Mouse (Mus musculus) G1E (cell line): ENCODE results near the gene Dpyd. TPM values are rescaled to one million over a fixed set of nuclear protein-coding genes. Genes with fewer than 3 reads are reported as not detected.

Experiments used
- ATAC-seq: 2 replicates; pipeline ENCODE4 v1.8.0; 2016; ENCODE audit warnings: mild to moderate bottlenecking; ENCODE audit not compliant: insufficient number of reproducible peaks, poor library complexity, low FRiP score, severe bottlenecking; ENCODE audit errors: extremely low read depth
- DNase-seq: peaks from one replicate; pipeline ENCODE4 v3.0.0; 2012; ENCODE audit warnings: low spot score
- H3K27me3 ChIP-seq: 2 replicates; pipeline ENCODE4 v1.6.1; 2012; ENCODE audit warnings: mild to moderate bottlenecking, low read length, inconsistent platforms; ENCODE audit not compliant: insufficient read depth
- H3K36me3 ChIP-seq: replicated peaks from 2 replicates; pipeline ENCODE3; 2012; ENCODE audit warnings: mild to moderate bottlenecking, inconsistent platforms
- H3K4me1 ChIP-seq: 2 replicates; pipeline ENCODE4 v1.6.1; 2012; ENCODE audit warnings: low read depth, low read length, inconsistent platforms, mixed read lengths; ENCODE audit not compliant: insufficient read depth
- H3K4me3 ChIP-seq: 2 replicates; pipeline ENCODE4 v1.5.1; 2012; ENCODE audit warnings: low read depth, mild to moderate bottlenecking, inconsistent platforms, low read length, moderate library complexity, mixed read lengths
- H3K9me3 ChIP-seq: replicated peaks from 2 replicates; pipeline ENCODE4 v1.6.1; 2012; ENCODE audit warnings: inconsistent platforms
- CTCF ChIP-seq: IDR thresholded peaks from 2 replicates; pipeline ENCODE4 v1.5.1; 2012; ENCODE audit warnings: low read depth, low read length, inconsistent platforms, mixed read lengths
- GATA1 ChIP-seq: IDR thresholded peaks from 2 replicates; pipeline ENCODE4 v1.6.1; 2012; ENCODE audit warnings: borderline replicate concordance, low read length, inconsistent platforms, mixed read lengths
- GATA2 ChIP-seq: IDR thresholded peaks from 2 replicates; pipeline ENCODE4 v1.6.1; 2012; ENCODE audit warnings: low read depth, low read length, inconsistent platforms, borderline replicate concordance
- POLR2AphosphoS5 ChIP-seq: IDR thresholded peaks from 2 replicates; pipeline ENCODE4 v1.6.1; 2012; ENCODE audit warnings: low read depth, low read length, inconsistent platforms; ENCODE audit not compliant: insufficient replicate concordance
- TAL1 ChIP-seq: conservative IDR thresholded peaks from 2 replicates; pipeline ENCODE4 v1.6.1; 2012; ENCODE audit warnings: low read depth, low read length, inconsistent platforms, mixed read lengths
- polyA plus RNA-seq: library from polyadenylated mRNA; stranded (reverse); fragments of >175 nt; gene quantifications from 2 replicates; pipeline ENCODE4 v1.2.3, GENCODE M21; 2012
- total RNA-seq, 2 experiments: library from RNA; stranded (forward) in 1 of 2; stranded (reverse) in 1 of 2; fragments of 200-1000 nt in 1 of 2; fragments of >200 nt in 1 of 2; fragmentation: Nextera tagmentation in 1 of 2; gene quantifications; 2 replicates each; pipeline ENCODE4 v1.2.3; 2014 to 2017

The Dpyd gene
- total and polyA plus RNA-seq, 3 experiments: 0.16 TPM; not detected in 2

GRCm38 (mm10) chr3:119126003-119126402, 564.1 kb downstream of the Dpyd start:
- no peak for ATAC-seq
- no peak overlapping the region for H3K4me3 ChIP-seq
- no peaks in the 10 kb centered on the region for H3K27me3 ChIP-seq
- H3K36me3 ChIP-seq: no peaks in the 10 kb centered on the region
- no peak for DNase-seq
- H3K4me1 ChIP-seq: no peaks in the 10 kb centered on the region
- 0 out of 2 replicates have a peak, but pooled peaks cover 4% of the 10 kb centered on the region for H3K9me3 ChIP-seq
- TF ChIP-seq CTCF (no peak), POLR2AphosphoS5 (no peak), TAL1 (no peak), GATA2 (no peak), GATA1 (no peak)

GRCm38 (mm10) chr3:119128076-119128475, 566.1 kb downstream of the Dpyd start:
- Histone ChIP-seq H3K27me3 (no peaks in the 10 kb centered on the region), H3K36me3 (no peaks in the 10 kb centered on the region), H3K9me3 (0 out of 2 replicates have a peak, but pooled peaks cover 4% of the 10 kb centered on the region), H3K4me3 (no peak overlapping the region), H3K4me1 (no peaks in the 10 kb centered on the region)
- TF ChIP-seq TAL1: no peak
- TF ChIP-seq CTCF: no peak
- TF ChIP-seq GATA1: no peak
- TF ChIP-seq GATA2: no peak
- no peak for TF ChIP-seq POLR2AphosphoS5
- ATAC-seq (no peak), DNase-seq (no peak)

GRCm38 (mm10) chr3:119143034-119143433, 581.1 kb downstream of the Dpyd start:
- H3K4me1 ChIP-seq: no peaks in the 10 kb centered on the region
- ATAC-seq (no peak), DNase-seq (no peak)
- H3K36me3 ChIP-seq: no peaks in the 10 kb centered on the region
- no peak overlapping the region for H3K4me3 ChIP-seq
- H3K27me3 ChIP-seq: no peaks in the 10 kb centered on the region
- peaks cover 22% of the 10 kb centered on the region for H3K9me3 ChIP-seq
- TF ChIP-seq CTCF (no peak), POLR2AphosphoS5 (no peak), TAL1 (no peak), GATA2 (no peak), GATA1 (no peak)

GRCm38 (mm10) chr3:119144788-119145187, 582.9 kb downstream of the Dpyd start:
- Histone ChIP-seq H3K9me3 (peaks cover 29% of the 10 kb centered on the region), H3K4me1 (no peaks in the 10 kb centered on the region), H3K27me3 (no peaks in the 10 kb centered on the region), H3K4me3 (no peak overlapping the region), H3K36me3 (no peaks in the 10 kb centered on the region)
- DNase-seq (no peak), ATAC-seq (no peak)
- TF ChIP-seq CTCF (no peak), TAL1 (no peak), GATA1 (no peak), GATA2 (no peak), POLR2AphosphoS5 (no peak)

- peaks cover 16% of the 10 kb centered on the region for H3K9me3 ChIP-seq
- no peaks in the 10 kb centered on the region for H3K36me3 ChIP-seq
- ATAC-seq (no peak), DNase-seq (no peak)
- H3K4me3 ChIP-seq: no peak overlapping the region
- no peaks in the 10 kb centered on the region for H3K27me3 ChIP-seq
- no peaks in the 10 kb centered on the region for H3K4me1 ChIP-seq
- no peak for TF ChIP-seq GATA1
- no peak for TF ChIP-seq POLR2AphosphoS5
- TF ChIP-seq GATA2: no peak
- TF ChIP-seq TAL1: no peak
- no peak for TF ChIP-seq CTCF
Observed at GRCm38 (mm10) chr3:119154604-119155444, 592.9 kb downstream of the Dpyd start.

- ATAC-seq (no peak), DNase-seq (no peak)
- no peak overlapping the region for H3K4me3 ChIP-seq
- H3K27me3 ChIP-seq: no peaks in the 10 kb centered on the region
- H3K9me3 ChIP-seq: peaks cover 19% of the 10 kb centered on the region
- H3K4me1 ChIP-seq: no peaks in the 10 kb centered on the region
- no peaks in the 10 kb centered on the region for H3K36me3 ChIP-seq
- TF ChIP-seq CTCF (no peak), TAL1 (no peak), POLR2AphosphoS5 (no peak), GATA2 (no peak), GATA1 (no peak)
Observed at GRCm38 (mm10) chr3:119158670-119159069, 596.7 kb downstream of the Dpyd start.
